Mouse (Mus musculus) olfactory bulb, adult 2 months (tissue): ENCODE results near the gene Adamts12.

Experiments
- CTCF ChIP-seq: fragments of 200-500 bp; IDR thresholded peaks from 2 replicates; pipeline ENCODE4 v1.5.1; 2012; ENCODE audit warnings: low read depth, mild to moderate bottlenecking, low read length, moderate library complexity; ENCODE audit not compliant: insufficient read depth
- POLR2A ChIP-seq: fragments of 200-500 bp; IDR thresholded peaks from 2 replicates; pipeline ENCODE4 v1.6.1; 2012; ENCODE audit warnings: mild to moderate bottlenecking, low read depth, low read length, moderate library complexity; ENCODE audit not compliant: insufficient read depth

DNA sequence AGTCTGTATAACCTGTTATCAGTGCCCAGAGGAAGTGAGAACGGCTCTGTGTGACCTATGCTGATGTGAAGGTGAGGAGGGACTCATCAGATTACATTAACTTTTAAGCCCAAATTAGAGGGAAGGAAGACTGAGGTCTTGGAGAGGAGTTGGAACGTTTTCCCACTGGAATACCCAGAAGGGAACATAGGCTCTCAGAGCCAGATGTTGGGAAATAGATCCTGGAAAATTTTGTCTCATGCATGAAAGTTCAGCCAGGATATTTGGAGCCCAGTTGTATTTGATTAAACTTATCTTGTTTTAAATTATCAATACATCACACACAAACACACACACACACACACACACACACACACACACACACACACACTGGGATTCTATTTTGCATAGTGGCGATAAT is 140.3 kb downstream of the Adamts12 start:
- TF ChIP-seq CTCF (no peak), POLR2A (no peak)
